Mouse (Mus musculus) ovary, postnatal 14 days (tissue): ENCODE data around the gene Gys1.
A peak's percentile ranks its signal among the peaks of the same experiment; 100 is the strongest.
"Not testable (repeated sequence)": the region's sequence is repeated elsewhere in the genome, so short reads cannot be mapped to it uniquely, and the experiment has no call there.

Experiments
- DNase-seq: peaks from one replicate; pipeline ENCODE4 v3.0.0; 2022; ENCODE audit warnings: low spot score

The Gys1 gene

DNA sequence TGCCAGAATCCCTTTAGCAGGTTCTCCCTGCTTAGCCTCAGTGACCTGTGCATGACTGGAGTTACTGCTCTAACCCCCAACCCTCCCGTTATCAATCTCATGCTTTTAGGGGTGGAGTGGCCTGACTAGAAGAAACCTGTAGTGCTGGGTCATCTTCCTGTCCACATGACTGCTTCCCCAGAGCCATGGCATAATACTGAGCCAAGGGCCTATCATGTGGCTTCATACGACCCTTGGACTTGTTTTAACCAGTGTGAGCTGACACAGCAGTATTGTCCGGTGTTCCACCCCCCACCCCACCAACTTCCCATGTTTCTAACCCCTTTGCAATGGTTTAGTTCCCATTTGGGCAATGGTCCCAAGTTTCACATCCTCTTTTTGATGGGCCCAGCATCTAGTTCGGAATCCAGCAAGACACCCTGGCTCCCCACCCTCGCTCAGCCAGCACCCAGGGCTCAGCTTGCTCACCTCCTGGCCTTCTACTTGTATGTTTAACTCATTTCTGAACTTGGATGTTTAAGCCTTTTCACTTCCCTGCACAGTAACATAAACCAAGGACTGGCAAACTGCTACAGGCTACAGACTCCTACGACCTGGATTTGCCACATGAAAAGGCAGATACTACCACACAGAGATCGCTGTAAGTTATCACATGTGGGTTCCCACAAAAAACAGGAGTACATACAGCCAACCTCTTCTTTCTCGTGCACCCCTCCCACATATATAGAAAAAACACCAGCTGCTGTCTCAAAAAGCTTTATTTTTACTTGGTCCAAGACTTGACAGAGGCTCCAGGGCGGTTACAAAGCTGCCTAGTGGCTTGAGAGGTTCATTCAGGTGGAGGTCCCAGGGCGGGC lies 22.8 kb downstream of the Gys1 start:
- no peak for DNase-seq

DNA sequence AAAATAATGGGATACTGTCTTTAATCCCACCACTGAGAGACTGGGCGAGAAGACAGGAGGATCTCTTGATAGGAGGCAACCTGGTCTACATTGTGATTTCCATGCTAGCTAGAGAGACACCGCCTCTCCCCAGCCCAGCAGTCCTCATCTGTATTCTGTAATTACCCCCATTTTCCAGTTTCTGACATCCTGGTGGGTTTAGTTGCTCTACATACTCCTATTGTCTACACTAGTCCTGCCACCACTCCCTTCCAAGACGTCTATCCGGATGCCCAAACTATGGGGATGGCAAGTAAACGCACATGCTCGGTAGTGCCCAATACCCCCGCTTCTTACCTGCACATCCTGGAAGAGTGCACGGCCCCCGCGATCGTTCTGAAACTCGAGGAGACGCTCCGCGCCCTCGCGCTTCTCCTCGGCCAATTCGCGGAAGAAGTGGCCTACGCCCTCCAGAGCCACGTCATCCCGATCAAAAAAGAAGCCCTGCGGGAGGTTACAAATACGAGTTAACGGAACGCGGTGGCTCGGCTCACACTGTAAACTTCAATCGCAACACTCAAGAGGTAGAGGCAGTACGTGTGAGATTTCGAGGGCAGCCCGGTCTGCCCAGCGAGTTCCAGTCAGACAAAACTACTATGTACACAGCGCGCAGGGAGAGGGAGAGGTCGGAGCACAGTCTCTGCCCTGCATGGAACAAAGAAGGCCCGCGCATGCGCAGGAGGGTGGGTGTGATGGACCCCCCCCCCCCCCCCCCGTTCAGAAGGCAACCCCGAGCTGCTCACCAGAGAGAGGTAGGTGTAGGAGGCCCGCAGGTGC lies 24.3 kb downstream of the Gys1 start:
- peak; percentile 66 for DNase-seq

DNA sequence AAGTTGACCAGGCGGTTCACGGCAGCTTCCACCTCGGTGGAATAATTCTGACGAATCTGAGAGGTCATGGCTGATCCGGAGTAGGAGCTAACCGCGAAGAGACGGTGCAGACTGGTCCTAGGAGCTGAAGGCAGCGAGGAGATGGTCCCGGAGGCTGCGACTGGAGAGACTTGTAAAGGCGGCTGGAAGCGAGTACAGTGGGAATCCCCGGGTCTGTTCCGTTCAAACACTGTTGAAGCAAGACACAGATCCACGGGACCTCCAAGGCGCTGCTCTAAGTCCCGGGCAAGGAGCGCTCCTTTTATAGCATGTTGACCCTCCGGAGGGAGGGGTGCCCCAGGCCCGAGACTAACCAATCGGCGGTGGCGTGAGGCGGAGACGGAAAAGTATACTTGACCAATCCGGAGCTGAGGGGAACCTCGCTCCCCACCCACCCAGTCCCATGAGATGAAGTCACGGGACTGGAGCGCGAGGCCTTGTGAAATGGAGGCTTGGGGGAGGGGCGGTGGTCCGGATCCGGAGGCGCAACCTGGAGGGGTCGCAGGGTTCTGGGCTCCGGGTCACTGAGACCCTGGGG lies 25.0 kb downstream of the Gys1 start, which contains the start of gene Ftl1:
Gene Ftl1 (minus strand): TSS at position 321 of the 577 bp plus-strand sequence.
- DNase-seq: peak; percentile 86

DNA sequence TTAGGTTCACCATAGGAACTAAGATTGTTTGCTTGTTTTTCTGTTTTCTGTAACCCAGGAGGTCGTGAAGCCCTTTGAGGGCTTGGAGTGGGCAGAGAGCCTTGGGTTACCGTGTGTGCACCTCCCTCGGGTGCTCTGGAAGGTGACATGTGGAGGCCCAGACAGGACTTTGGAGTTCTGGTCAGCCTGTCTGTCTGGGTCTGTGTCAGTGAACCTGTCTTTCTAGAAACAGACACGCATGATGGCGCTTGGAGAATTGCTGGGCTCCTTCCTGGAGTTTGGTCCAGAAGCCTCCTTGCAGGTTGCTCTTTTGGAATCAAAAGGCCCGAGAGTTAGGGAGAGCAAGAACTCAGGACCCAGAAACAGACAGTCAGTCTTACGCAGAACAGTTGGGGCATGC lies 25.7 kb downstream of the Gys1 start:
- no peak for DNase-seq

DNA sequence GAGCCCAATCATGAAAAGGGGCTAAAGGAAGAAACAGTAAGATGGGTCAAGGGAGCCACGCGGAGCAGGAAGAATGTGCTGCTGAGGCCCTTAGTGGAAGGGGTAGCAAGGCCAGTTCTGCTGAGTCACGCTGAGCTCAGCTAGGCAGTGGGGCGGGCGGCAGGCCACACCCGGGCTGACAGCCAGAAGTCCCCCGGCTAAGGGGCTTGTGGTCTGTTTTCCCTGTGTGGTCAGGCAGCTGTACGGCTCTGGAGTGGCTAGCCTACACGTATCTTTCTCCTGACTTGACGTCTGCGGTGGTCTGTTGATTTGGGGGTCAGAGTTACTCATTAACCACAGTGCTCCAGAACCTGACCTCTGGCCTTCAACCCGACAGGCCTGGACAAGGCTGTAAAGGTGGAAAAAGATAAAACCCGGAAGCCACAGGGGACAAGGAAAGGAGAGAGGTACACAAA lies 26.2 kb downstream of the Gys1 start:
- no peak for DNase-seq

DNA sequence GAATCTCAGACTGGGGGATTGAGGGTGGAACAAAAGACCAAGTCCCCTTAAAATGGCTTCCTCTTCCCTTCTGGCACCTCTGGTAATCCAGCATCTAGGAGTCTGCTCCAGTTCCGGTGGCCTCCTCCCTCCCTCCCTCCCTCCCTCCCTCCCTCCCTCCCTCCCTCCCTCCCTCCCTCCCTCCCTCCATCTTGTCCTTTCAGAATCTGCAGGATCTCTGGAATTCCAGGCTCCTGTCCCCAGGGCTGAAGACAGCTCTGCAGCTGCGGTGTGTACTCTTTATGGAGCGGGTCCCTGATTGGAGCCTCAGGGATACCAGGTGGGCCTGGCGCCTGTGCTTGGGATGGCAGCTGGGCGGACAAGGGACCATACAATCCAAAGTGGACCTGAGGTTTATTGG lies 26.7 kb downstream of the Gys1 start:
- no peak for DNase-seq

DNA sequence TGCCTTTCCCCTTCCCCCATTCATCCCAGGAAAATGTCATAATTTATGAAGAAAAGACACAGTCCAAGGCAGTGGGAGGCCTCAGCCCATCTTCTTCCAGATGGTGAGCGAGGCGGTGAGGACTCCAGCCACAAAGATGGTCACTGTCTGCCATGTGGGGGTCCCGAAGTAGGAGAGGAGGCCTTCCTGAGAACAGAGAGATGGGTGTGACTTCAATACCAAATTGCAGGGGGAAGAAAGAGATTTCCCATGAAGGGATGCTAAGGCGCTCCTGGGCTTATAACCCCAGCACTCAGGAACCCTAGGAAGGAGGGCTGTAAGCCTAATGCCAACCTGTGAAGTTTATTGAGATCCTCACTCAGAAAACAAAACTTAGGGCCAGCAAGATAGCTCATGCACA lies 27.1 kb downstream of the Gys1 start:
- DNase-seq: no peak

DNA sequence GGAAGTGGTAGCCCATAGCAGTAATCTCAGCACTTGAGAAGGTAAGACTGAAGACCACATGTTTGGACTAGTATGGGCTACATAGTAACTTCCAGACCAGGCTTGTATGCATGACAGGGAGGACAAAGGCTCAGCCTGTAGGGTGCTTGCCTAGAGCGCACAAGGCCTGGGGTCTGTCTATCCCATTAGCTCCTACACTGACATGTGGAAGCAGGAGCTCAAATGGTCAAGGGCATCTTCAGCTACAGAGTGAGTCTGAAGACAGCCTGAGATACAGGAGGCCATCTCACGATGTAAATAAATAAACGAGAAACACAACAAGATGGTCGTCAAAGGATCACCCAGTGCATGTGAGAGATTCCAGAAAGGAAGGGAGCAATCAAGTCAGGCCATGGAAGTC lies 27.7 kb downstream of the Gys1 start:
- DNase-seq: no peak

DNA sequence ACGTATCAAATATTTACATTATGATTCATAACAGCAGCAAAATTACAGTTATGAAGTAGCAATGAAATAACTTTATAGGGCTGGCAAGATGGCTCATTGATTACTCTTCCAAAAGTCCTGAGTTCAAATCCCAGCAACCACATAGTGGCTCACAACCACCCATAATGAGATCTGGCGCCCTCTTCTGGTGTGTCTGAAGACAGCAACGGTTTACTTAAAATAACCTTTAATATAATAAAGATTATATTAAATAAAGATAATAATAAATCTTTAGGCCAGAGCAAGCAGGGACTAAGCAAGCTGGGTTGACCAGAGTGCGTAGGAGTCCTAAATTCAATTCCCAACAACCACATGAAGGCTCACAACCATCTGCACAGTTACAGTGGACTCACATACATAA lies 28.2 kb downstream of the Gys1 start:
- DNase-seq: not testable (repeated sequence)

DNA sequence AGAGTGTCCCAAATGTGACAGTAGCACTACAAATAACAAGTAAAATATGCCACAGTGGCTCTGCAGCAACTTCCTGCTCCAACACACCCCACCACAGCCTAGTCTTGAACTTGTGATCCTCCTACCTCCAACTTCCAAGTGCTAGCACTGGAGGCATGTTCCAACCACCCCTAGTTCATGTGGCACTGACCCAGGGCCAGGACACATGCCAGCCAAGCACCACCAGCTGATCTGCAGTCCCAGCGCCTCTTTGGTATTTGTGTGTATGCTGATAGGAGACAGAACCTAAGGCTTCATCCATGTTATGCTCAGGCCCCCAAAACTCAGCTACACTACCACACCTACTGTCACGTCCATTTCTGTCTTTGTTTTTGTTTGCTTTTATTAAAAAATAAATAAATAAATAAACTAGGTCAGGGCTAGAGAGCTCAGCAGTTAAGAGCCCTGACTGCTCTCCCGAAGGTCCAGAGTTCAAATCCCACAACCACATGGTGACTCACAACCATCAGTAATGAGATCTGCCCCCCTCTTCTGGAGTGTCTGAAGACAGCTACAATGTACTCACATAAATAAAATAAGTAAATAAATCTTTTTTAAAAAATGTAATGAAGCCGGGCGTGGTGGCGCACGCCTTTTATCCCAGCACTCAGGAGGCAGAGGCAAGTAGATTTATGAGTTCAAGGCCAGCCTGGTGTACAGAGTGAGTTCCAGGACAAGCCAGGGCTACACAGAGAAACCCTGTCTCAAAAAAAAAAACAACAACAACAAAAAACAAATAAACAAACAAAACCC lies 29.5 kb downstream of the Gys1 start:
- no peak for DNase-seq

DNA sequence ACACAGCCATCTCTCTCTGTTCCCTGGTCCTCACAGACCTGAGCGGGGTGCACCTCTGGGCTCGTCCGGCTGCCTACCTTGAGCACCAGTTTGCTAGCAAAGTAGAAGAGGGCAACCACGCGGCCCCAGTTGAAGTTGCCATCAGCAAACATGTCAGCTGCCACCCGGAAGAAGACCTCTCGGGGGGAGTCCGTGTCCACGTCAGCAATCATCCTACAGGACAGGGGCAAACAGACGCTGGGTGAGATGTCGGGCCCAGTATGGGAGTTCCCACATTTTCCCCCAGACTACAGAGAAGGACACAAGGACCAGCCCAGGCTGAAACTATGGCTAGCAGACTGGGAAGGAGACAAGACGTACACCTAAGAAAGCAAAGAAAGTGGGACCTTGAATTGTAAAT lies 30.5 kb downstream of the Gys1 start:
- no peak for DNase-seq

DNA sequence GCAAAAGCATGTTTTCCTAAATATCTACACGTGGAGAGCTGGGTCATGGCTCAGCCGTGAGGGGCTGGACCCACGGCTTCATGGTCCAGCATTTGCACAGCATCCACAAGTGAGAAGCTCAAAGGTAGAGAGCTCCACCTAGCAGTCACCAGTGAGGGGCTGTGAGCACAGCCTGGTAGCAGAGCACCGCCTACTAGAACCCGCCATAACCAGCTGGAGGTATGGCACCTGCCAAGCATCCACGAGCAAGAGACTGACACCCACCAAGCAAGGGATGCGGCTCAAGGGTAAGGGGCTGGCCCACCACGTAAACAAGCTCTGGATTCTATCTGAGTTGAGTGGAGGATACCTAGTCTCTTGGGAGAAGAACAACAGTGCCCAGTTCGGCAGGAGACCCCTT lies 30.9 kb downstream of the Gys1 start:
- no peak for DNase-seq

DNA sequence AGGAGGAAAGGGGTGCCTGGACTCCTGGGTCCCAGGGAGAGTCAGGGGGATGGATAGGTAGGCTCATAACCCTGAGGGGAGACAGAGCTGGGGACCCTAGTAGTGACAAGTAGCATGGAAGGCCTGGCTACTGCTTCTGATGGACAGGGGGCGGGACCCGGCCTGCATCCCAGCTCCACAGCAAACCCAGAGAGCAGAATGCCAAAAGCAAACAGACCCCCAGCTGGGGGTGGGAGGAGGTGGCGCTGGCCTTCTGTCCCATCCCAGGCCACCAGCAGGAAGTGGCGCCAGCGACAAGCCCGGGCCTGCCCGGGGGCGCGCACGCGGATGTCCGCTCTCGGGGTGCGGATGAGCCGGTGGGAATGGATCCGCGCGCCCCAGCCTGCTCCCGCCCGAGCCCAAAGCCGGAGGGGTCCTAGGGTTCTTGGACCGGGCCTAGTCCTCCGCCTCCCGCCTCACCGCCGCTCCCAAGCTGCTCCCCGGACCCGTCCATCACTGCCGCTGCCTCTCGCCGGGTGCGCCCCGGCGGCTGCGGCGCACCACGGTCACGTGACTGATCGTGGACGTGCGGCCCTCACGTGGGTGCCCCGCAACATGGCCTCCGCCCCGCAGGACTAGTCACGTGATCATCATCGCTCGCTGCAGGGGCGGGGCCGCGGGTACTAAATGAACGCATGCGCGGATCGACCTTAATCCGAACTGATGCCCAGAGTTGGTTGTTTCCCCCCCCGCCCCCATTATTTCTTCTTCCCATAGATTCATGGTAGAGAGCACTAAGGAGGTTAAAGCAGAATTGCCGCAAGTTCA lies 31.8 kb downstream of the Gys1 start, which contains the start of gene Bax:
Gene Bax (minus strand): TSS at position 616 of the 807 bp plus-strand sequence.
- peak; percentile 91 for DNase-seq

DNA sequence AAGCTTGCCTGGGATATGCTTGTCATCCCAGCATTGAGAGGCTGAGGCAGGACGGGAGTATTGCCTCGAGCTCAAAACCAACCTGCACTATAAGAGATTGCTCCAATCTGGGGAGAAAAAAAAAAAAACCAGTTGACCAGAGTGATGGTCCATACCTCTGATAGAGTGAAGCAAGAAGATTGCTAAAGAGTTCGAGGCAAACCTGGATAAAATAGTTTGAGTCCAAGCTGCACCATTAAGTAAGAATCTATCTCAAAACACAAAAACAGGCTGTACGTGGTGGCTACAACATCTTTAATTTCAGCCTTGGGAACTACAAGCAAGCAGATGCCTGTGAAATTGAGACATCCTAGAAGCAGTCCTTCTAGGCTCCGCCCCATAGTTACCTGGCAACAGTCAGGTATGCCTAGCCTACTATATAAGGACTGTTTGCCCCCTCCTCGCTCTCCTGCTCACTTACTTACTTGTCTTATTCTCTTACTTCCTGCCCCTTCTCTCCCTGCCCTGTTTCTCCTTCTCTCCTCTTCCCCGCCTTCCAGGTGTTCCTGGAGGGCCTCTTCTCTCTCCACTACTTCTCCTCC lies 32.5 kb downstream of the Gys1 start:
- no peak for DNase-seq

DNA sequence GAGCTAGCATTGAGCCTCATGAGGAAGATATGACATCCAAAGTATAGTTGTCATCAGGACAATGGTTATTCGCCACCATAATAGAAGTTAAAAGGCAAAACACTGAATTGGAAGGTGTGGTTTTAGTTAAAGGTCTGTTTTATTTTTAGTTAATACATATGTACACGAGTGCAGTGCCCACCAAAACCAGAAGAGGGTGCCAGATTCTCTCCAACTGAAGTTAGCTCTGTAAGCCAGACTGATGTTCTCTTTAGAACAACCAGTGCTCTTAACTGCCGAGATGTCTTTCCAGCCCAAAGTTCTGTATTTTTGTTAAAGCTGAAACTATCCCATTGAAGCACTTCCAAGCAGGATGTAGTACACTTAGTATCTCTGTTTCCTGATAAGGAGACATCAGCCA lies 36.2 kb downstream of the Gys1 start:
- peak; percentile 65 for DNase-seq

DNA sequence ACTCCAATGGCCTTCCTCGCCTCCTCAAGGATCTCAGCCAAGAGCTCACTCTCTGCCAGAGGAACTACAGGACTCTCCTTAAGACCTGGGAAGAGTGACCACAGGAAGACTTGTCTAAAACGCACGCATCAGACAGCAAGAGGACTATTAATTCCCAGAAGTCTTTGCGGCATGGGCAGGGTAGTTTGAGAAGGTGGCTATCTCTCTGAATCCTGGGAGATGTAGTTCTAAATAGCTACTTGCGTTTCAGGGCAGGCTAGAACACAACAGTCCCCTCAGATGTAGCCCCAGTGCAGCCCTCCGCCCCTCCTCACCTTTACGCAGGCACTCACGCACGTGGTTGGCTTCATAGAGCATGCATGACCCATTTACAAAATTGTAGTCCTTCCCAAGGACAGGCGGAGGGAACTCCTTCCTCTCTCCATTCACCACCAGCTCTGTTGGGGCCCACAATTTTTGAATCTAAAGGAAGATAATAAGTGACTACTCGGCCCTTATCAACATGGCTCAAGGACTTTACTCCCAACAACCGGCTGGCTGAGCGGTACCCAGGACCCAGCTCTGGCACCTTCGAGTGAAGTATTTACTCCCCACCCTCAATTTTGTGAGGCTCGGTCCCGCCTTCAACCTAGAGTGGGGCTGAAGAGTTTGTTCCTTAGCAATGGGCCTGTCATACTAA lies 40.8 kb downstream of the Gys1 start:
- DNase-seq: no peak

DNA sequence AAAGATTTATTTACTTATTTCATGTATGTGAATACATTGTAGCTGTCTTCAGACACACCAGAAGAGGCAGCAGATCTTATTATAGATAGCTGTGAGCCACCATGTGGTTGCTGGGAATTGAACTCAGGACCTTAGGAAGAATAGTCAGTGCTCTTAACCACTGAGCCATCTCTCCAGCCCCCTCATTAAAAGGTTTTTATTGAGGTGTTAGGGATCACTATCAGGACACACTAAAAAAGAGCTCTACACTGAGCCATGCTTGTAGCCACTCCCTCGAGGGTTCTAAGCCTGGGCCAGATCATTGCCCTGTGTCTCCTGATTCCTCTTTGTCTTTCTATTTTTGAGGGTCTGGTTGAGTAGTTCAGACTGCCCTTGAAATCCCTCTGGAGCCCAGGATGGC lies 41.8 kb downstream of the Gys1 start:
- no peak for DNase-seq

DNA sequence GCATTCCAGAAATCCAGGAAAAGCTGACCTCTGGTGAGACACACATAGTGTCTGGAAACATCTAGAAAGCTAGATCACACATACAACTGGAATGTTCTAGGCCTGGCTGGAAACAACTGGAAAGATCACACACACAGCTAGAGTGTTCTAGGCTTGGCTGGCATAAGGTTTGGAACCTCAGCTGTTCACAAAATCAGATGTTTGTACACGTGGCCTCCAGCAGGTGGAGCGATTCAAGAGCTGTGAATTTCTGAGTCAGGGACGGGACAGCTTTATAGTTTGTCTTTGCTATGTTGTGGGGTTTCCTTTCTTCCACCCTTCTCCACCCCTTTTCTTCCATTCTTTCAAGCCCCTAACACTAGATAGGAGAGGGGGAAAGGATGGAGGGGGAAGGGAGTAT lies 42.4 kb downstream of the Gys1 start:
- no peak for DNase-seq

DNA sequence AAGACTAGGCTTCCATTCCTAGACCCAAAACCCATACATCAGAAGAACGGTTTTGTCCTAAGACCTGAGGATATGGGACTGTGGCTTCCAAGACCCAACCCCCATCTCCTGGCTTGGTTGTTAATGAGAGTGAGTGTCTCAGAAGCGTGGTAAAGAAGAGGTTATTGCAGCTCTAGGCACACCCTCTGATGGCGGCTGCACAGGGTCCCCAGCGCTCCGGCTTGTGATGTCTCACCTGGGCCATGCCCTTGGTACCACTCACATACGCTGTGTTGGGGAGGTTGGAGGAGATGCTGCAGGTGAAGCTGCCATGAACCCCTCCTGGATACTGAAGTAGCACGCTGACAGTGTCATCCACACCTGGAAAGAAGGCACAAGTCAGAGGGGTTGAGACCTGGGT lies 44.1 kb downstream of the Gys1 start:
- no peak for DNase-seq

DNA sequence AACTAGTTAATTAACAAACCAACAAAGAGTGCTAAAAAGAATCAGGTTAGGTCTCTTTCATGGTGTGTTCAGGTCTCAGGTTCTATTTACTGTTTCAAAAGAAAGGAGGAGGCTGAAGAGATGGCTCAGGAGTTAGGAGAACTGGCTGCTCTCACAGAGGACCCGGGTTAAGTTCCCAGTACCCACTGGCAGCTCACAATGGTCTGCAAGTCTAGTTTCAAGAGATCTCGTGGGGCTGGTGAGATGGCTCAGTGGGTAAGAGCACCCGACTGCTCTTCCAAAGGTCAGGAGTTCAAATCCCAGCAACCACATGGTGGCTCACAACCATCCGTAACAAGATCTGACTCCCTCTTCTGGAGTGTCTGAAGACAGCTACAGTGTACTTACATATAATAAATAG lies 45.7 kb downstream of the Gys1 start:
- not testable (repeated sequence) for DNase-seq
